Mouse (Mus musculus) neural tube, embryonic 15.5 days (tissue): ENCODE data around the gene Ep400. TPM values are rescaled to one million over a fixed set of nuclear protein-coding genes. Genes with fewer than 3 reads are reported as not detected.
"Not testable (repeated sequence)": the region's sequence is repeated elsewhere in the genome, so short reads cannot be mapped to it uniquely, and the experiment has no call there.

Experiments
- ATAC-seq: fragments of 200-750 bp; cut with Nextera tagmentation; 2 replicates; pipeline ENCODE4 v1.8.0; 2017; ENCODE audit warnings: mild to moderate bottlenecking, moderate TSS enrichment, moderate library complexity; ENCODE audit not compliant: low FRiP score
- H3K27ac ChIP-seq: fragments of 300-500 bp; sonication (generic); replicated peaks from 2 replicates; pipeline ENCODE4 v1.5.1; 2015; ENCODE audit warnings: mild to moderate bottlenecking, inconsistent platforms
- H3K27me3 ChIP-seq: fragments of 300-500 bp; sonication (generic); replicated peaks from 2 replicates; pipeline ENCODE4 v1.6.1; 2015; ENCODE audit warnings: inconsistent platforms
- H3K36me3 ChIP-seq: fragments of 300-500 bp; sonication (generic); 2 replicates; pipeline ENCODE4 v1.6.1; 2015; ENCODE audit warnings: inconsistent platforms
- H3K4me1 ChIP-seq: fragments of 300-500 bp; sonication (generic); 2 replicates; pipeline ENCODE4 v1.6.1; 2015; ENCODE audit warnings: inconsistent platforms
- H3K4me2 ChIP-seq: fragments of 300-500 bp; sonication (generic); 2 replicates; pipeline ENCODE4 v1.6.1; 2015; ENCODE audit warnings: inconsistent platforms, mild to moderate bottlenecking, moderate library complexity
- H3K4me3 ChIP-seq: fragments of 300-500 bp; sonication (generic); replicated peaks from 2 replicates; pipeline ENCODE4 v1.5.1; 2015; ENCODE audit warnings: mild to moderate bottlenecking, inconsistent platforms
- H3K9ac ChIP-seq: fragments of 300-500 bp; sonication (generic); replicated peaks from 2 replicates; pipeline ENCODE4 v1.6.1; 2015; ENCODE audit warnings: mild to moderate bottlenecking, inconsistent platforms
- H3K9me3 ChIP-seq: fragments of 300-500 bp; sonication (generic); replicated peaks from 2 replicates; pipeline ENCODE4 v1.6.1; 2016; ENCODE audit warnings: inconsistent platforms
- WGBS: fragments of 180-500 bp; shearing (Covaris S2); methylation state at CpG from one replicate; pipeline ENCODE4 v1.1.7; 2015; ENCODE audit warnings: mixed read lengths; 5-methylcytosine and 5-hydroxymethylcytosine counted together
- polyA plus RNA-seq: library from polyadenylated mRNA; unstranded; fragments of >200 nt; fragmentation: Nextera tagmentation; extraction: Ambion mirVana; gene quantifications from 2 replicates; pipeline ENCODE4 v1.2.1, GENCODE M21; 2015

Ep400 gene
- polyA plus RNA-seq, 1 experiment from 2014 or later, result 44.0 TPM

GRCm38 (mm10) chr5:110778263-110778662 lies 7.7 kb upstream of the Ep400 start:
- H3K36me3 ChIP-seq, result peaks cover 33% of the 10 kb centered on the region
- H3K9ac ChIP-seq, result no peak overlapping the region
- no peak for ATAC-seq
- peaks cover 27% of the 10 kb centered on the region for H3K4me1 ChIP-seq
- WGBS, result 89% methylated on average over 12 of the region's 12 CpGs
- H3K27ac ChIP-seq, result no peak overlapping the region
- H3K27me3 ChIP-seq, result no peaks in the 10 kb centered on the region
- H3K4me2 ChIP-seq, result no peak overlapping the region
- no peak overlapping the region for H3K4me3 ChIP-seq
- no peaks in the 10 kb centered on the region for H3K9me3 ChIP-seq

DNA sequence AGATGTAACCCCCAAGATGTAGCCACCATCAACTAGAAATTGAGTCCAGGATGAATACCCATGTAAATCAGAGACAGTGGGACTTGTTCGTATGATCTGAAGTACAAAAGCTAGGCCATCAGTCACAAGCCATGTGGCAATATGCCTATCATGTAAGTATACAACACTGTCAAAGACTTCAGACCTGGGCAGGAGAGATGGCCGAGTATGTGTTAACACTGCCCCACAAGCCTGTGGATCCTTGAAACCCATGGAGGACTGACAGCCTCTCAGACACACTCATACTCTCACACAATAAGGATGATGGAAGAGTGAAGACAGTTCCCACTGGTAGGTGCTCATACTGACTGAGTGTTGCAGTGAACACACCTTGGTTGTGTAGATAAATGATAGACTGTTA lies 5.6 kb upstream of the Ep400 start:
- 95% methylated on average over 2 of the region's 2 CpGs for WGBS
- peaks cover 33% of the 10 kb centered on the region for H3K36me3 ChIP-seq
- ATAC-seq, result no peak

DNA sequence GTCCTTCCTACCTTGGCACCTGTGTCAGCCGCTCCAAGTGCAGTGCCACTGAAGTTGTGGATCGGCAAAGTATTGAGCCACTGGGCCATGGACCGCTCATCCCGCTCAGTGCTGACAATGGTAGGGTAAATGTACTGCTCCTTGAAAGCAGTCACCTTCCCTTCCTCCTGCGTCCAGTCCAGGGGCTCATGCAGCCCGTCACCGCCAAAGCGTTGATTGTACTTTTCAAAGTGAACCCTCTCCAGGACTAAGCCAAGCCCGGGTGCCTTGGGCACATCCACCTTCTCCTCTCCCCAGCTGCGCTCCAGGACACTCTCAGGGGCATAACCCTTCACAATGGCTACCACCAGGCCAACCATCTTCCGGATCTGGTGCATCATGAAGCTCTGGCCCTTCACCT lies 4.0 kb upstream of the Ep400 start:
- no peak overlapping the region for H3K4me2 ChIP-seq
- H3K4me1 ChIP-seq, result peaks cover 21% of the 10 kb centered on the region
- peaks cover 33% of the 10 kb centered on the region for H3K36me3 ChIP-seq
- H3K4me3 ChIP-seq, result no peak overlapping the region
- 97% methylated on average over 11 of the region's 11 CpGs for WGBS
- H3K27me3 ChIP-seq, result no peaks in the 10 kb centered on the region
- no peaks in the 10 kb centered on the region for H3K9me3 ChIP-seq
- H3K9ac ChIP-seq, result no peak overlapping the region
- no peak for ATAC-seq
- H3K27ac ChIP-seq, result no peak overlapping the region

More for the DNA sequence above, 5.6 kb upstream of the Ep400 start:
- no peak overlapping the region for H3K4me2 ChIP-seq
- H3K4me3 ChIP-seq, result no peak overlapping the region
- no peak overlapping the region for H3K9ac ChIP-seq
- no peaks in the 10 kb centered on the region for H3K27me3 ChIP-seq
- no peaks in the 10 kb centered on the region for H3K9me3 ChIP-seq
- peaks cover 30% of the 10 kb centered on the region for H3K4me1 ChIP-seq
- no peak overlapping the region for H3K27ac ChIP-seq

DNA sequence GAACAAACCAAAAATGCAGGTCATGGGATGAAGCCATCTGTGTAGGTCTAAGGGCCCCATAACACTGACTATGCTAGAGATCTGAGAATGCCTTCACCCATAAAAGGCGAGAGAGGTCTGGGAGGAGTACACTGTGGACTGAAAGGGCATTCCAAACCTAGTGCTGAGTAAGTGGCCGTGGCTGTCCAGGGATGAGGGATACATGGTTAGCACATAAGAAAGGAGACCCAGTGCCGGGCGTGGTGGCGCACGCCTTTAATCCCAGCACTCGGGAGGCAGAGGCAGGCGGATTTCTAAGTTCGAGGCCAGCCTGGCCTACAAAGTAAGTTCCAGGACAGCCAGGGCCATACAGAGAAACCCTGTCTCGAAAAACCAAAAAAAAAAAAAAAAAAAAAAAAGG lies 2.4 kb upstream of the Ep400 start:
- H3K4me1 ChIP-seq, result peaks cover 23% of the 10 kb centered on the region
- H3K36me3 ChIP-seq, result peaks cover 33% of the 10 kb centered on the region
- H3K9me3 ChIP-seq, H3K4me3 ChIP-seq, H3K9ac ChIP-seq, H3K27me3 ChIP-seq, ATAC-seq, H3K4me2 ChIP-seq, H3K27ac ChIP-seq: not testable (repeated sequence)
- WGBS, result 98% methylated on average over 9 of the region's 10 CpGs

- peak; percentile 63 for ATAC-seq
- Histone ChIP-seq H3K4me2 (peak overlapping the region; percentile 72), H3K4me3 (peak overlapping the region; percentile 91), H3K4me1 (peaks cover 25% of the 10 kb centered on the region), H3K9ac (peak overlapping the region; percentile 91), H3K27me3 (no peaks in the 10 kb centered on the region), H3K27ac (peak overlapping the region; percentile 96), H3K36me3 (peaks cover 13% of the 10 kb centered on the region), H3K9me3 (no peaks in the 10 kb centered on the region)
- 0% methylated on average over 43 of the region's 58 CpGs for WGBS
Measured at GRCm38 (mm10) chr5:110770031-110770445, 479 bp downstream of the Ep400 start.

GRCm38 (mm10) chr5:110769272-110769671 lies 1.2 kb downstream of the Ep400 start:
- no peak for ATAC-seq

DNA sequence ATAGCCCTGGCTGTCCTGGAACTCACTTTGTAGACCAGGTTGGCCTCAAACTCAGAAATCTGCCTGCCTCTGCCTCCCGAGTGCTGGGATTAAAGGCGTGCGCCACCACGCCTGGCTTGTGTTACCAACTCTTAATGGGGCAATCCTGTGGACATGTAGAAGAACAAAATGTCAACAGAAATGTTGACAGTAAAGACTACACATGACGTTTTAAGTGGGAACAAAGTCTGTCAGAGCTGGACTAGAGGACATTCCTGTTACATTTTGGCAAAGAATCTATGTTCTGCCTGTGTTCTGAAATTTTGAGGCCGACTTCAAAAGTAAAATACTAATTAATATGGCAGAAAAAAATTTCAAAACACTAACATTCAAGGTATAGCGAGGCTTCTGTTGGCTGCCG lies 6.6 kb downstream of the Ep400 start:
- Histone ChIP-seq H3K9me3 (no peaks in the 10 kb centered on the region), H3K4me3 (no peak overlapping the region), H3K36me3 (no peaks in the 10 kb centered on the region), H3K27me3 (no peaks in the 10 kb centered on the region), H3K27ac (no peak overlapping the region), H3K4me2 (no peak overlapping the region), H3K9ac (no peak overlapping the region), H3K4me1 (peaks cover 12% of the 10 kb centered on the region)
- WGBS, result 96% methylated on average over 8 of the region's 8 CpGs
- no peak for ATAC-seq

More at GRCm38 (mm10) chr5:110769272-110769671, 1.2 kb downstream of the Ep400 start:
- H3K9me3 ChIP-seq, result no peaks in the 10 kb centered on the region
- peak overlapping the region; percentile 72 for H3K4me2 ChIP-seq
- peaks cover 25% of the 10 kb centered on the region for H3K4me1 ChIP-seq
- H3K27me3 ChIP-seq, result no peaks in the 10 kb centered on the region
- WGBS, result 68% methylated on average over 4 of the region's 4 CpGs
- H3K27ac ChIP-seq, result peak overlapping the region; percentile 96; the same call in 1 of the 2 replicates
- H3K9ac ChIP-seq, result peak overlapping the region; percentile 91
- H3K36me3 ChIP-seq, result peaks cover 5% of the 10 kb centered on the region
- peak overlapping the region; percentile 91 for H3K4me3 ChIP-seq

GRCm38 (mm10) chr5:110745021-110745420 lies 25.5 kb downstream of the Ep400 start:
- no peak overlapping the region for H3K27ac ChIP-seq
- no peak overlapping the region for H3K9ac ChIP-seq
- 73% methylated on average over 1 of the region's 1 CpGs for WGBS
- no peaks in the 10 kb centered on the region for H3K27me3 ChIP-seq
- H3K9me3 ChIP-seq, result no peaks in the 10 kb centered on the region
- peaks cover 5% of the 10 kb centered on the region for H3K36me3 ChIP-seq
- ATAC-seq, result no peak
- H3K4me1 ChIP-seq, result no peaks in the 10 kb centered on the region
- H3K4me3 ChIP-seq, result no peak overlapping the region
- no peak overlapping the region for H3K4me2 ChIP-seq

DNA sequence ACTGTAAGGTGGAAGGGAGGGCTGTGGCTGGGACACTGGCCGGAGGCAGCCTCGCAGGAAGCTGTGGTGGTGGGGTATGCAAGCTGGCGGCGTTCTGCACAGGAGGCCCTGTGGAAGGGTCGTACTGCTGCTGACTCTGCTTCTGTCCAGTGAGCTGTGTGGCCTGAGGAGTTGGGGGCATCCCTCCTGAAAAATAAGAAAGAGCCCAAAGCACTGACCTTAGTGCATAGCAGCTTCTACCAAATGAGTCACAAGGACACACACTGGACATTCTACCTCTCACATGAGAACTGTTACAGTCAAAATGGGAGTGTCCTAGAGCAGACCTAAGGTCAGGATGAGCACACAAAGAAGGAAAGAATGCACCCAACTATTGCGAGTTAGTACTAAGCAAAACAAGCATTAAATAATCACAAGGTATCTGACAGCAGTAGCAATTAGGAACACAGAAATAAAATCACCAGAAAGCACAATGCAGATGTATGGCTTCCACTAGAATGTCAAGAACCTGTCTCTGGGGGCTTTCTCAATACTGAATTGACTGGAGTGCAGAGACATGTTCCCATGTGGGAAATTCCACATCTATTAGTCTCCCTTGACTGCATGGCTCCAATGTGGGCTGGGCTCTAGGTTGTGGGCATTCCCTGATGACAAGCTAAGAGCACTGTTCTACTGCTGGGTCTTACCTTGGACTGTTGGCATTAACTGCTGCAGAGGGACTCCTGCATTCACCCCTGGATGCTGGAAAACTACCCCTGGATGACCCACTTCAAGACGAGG lies 30.8 kb downstream of the Ep400 start:
- H3K9me3 ChIP-seq, result no peaks in the 10 kb centered on the region
- H3K36me3 ChIP-seq, result peaks cover 46% of the 10 kb centered on the region
- ATAC-seq, result no peak
- no peak overlapping the region for H3K9ac ChIP-seq
- H3K27ac ChIP-seq, result no peak overlapping the region
- no peaks in the 10 kb centered on the region for H3K27me3 ChIP-seq
- no peak overlapping the region for H3K4me3 ChIP-seq
- no peak overlapping the region for H3K4me2 ChIP-seq
- 92% methylated on average over 7 of the region's 7 CpGs for WGBS
- no peaks in the 10 kb centered on the region for H3K4me1 ChIP-seq

GRCm38 (mm10) chr5:110735606-110736005 lies 34.9 kb downstream of the Ep400 start:
- no peaks in the 10 kb centered on the region for H3K9me3 ChIP-seq
- H3K36me3 ChIP-seq, result peaks cover 71% of the 10 kb centered on the region

GRCm38 (mm10) chr5:110733231-110733823 lies 37.2 kb downstream of the Ep400 start:
- ATAC-seq, result no peak
- WGBS, result 95% methylated on average over 4 of the region's 4 CpGs
- Histone ChIP-seq H3K4me2 (no peak overlapping the region), H3K27ac (no peak overlapping the region), H3K9me3 (no peaks in the 10 kb centered on the region), H3K4me3 (no peak overlapping the region), H3K27me3 (no peaks in the 10 kb centered on the region), H3K4me1 (no peaks in the 10 kb centered on the region), H3K36me3 (peaks cover 66% of the 10 kb centered on the region), H3K9ac (no peak overlapping the region)

More at GRCm38 (mm10) chr5:110735606-110736005, 34.9 kb downstream of the Ep400 start:
- Histone ChIP-seq H3K4me2 (no peak overlapping the region), H3K27me3 (no peaks in the 10 kb centered on the region), H3K4me3 (no peak overlapping the region), H3K9ac (no peak overlapping the region), H3K4me1 (no peaks in the 10 kb centered on the region), H3K27ac (no peak overlapping the region)
- ATAC-seq, result no peak
- WGBS, result 100% methylated on average over 1 of the region's 1 CpGs

GRCm38 (mm10) chr5:110731227-110731626 lies 39.3 kb downstream of the Ep400 start:
- ATAC-seq, result no peak
- 92% methylated on average over 2 of the region's 2 CpGs for WGBS
- Histone ChIP-seq H3K36me3 (peaks cover 69% of the 10 kb centered on the region), H3K4me3 (no peak overlapping the region), H3K9ac (no peak overlapping the region), H3K4me2 (no peak overlapping the region), H3K27ac (no peak overlapping the region), H3K27me3 (no peaks in the 10 kb centered on the region), H3K9me3 (no peaks in the 10 kb centered on the region), H3K4me1 (no peaks in the 10 kb centered on the region)
